Mouse (Mus musculus): ENCODE measurements at regions not wholly inside any gene's neighbourhood (a gene's known extent, or its start where the extent isn't known, plus 50 kb on each side); places are given as distances from the start of the nearest gene placed in this dataset.
A peak's percentile ranks its signal among the peaks of the same experiment; 100 is the strongest.

- DNase-seq: peak; percentile 70
Measured at GRCm38 (mm10) chr12:6211266-6211665, 835.8 kb upstream of the Klhl29 start.

GRCm38 (mm10) chr12:6189232-6189631, 813.8 kb upstream of the Klhl29 start:
- DNase-seq: no peak

- DNase-seq: no peak
Measured at GRCm38 (mm10) chr12:6168795-6169194, 793.3 kb upstream of the Klhl29 start.

- DNase-seq: no peak
Measured at GRCm38 (mm10) chr12:6154287-6154686, 778.8 kb upstream of the Klhl29 start.

GRCm38 (mm10) chr12:6151476-6151875, 776.0 kb upstream of the Klhl29 start:
- DNase-seq: no peak

GRCm38 (mm10) chr12:6132451-6132850, 757.0 kb upstream of the Klhl29 start:
- DNase-seq: no peak

- no peak for DNase-seq
Measured at GRCm38 (mm10) chr12:6119557-6119956, 744.1 kb upstream of the Klhl29 start.

GRCm38 (mm10) chr12:6115254-6115653, 739.8 kb upstream of the Klhl29 start:
- DNase-seq: no peak

- DNase-seq: no peak
Measured at GRCm38 (mm10) chr12:6097295-6097694, 721.8 kb upstream of the Klhl29 start.

GRCm38 (mm10) chr12:6087627-6088350, 712.3 kb upstream of the Klhl29 start:
- peak; percentile 5 for DNase-seq

- DNase-seq: peak; percentile 5
Measured at GRCm38 (mm10) chr12:6087071-6087470, 711.6 kb upstream of the Klhl29 start.

GRCm38 (mm10) chr12:6046866-6047689, 671.6 kb upstream of the Klhl29 start:
- DNase-seq: no peak

GRCm38 (mm10) chr12:6046110-6046509, 670.6 kb upstream of the Klhl29 start:
- no peak for DNase-seq

- no peak for DNase-seq
Measured at GRCm38 (mm10) chr12:6042326-6042725, 666.8 kb upstream of the Klhl29 start.

- DNase-seq: no peak
Measured at GRCm38 (mm10) chr12:6024111-6024510, 648.6 kb upstream of the Klhl29 start.

- DNase-seq: no peak
Measured at GRCm38 (mm10) chr12:6022490-6022889, 647.0 kb upstream of the Klhl29 start.

GRCm38 (mm10) chr12:6000961-6001360, 625.5 kb upstream of the Klhl29 start:
- no peak for DNase-seq

GRCm38 (mm10) chr12:5997366-5997765, 621.9 kb upstream of the Klhl29 start:
- DNase-seq: no peak

GRCm38 (mm10) chr12:5996672-5997071, 621.2 kb upstream of the Klhl29 start:
- no peak for DNase-seq

GRCm38 (mm10) chr12:5983937-5984610, 608.6 kb upstream of the Klhl29 start:
- peak; percentile 15 for DNase-seq

- no peak for DNase-seq
Measured at GRCm38 (mm10) chr12:5982096-5982495, 606.6 kb upstream of the Klhl29 start.

- DNase-seq: no peak
Measured at GRCm38 (mm10) chr12:5975926-5976325, 600.4 kb upstream of the Klhl29 start.

- no peak for DNase-seq
Measured at GRCm38 (mm10) chr12:5969556-5969955, 594.1 kb upstream of the Klhl29 start.

GRCm38 (mm10) chr12:5956141-5956540, 580.7 kb upstream of the Klhl29 start:
- DNase-seq: no peak

Data from right cerebral cortex, postnatal 14 days (tissue).